Mouse (Mus musculus): Measurements from ENCODE around the gene Adamtsl2. TPM values are rescaled to one million over a fixed set of nuclear protein-coding genes. Genes with fewer than 3 reads are reported as not detected.

Gene Adamtsl2
- total RNA-seq, 2 experiments from 2014 or later = 10.9 to 12.7 TPM

GRCm38 (mm10) chr2:27112585-27112984 lies 33.4 kb downstream of the Adamtsl2 start:
- DNase-seq (ENCODE audit: extremely low spot score in 1 of 2, low spot score in 1 of 2) = no peak

- no peak for DNase-seq (ENCODE audit: extremely low spot score in 1 of 2, low spot score in 1 of 2)
Observed at GRCm38 (mm10) chr2:27114169-27114568, 35.0 kb downstream of the Adamtsl2 start.

GRCm38 (mm10) chr2:27118452-27118851 lies 39.3 kb downstream of the Adamtsl2 start:
- DNase-seq (ENCODE audit: extremely low spot score in 1 of 2, low spot score in 1 of 2) = no peak

GRCm38 (mm10) chr2:27119766-27120165 lies 40.6 kb downstream of the Adamtsl2 start:
- DNase-seq (ENCODE audit: extremely low spot score in 1 of 2, low spot score in 1 of 2) = no peak

- DNase-seq (ENCODE audit: extremely low spot score in 1 of 2, low spot score in 1 of 2) = no peak
Observed at GRCm38 (mm10) chr2:27120241-27120641, 41.1 kb downstream of the Adamtsl2 start.

- no peak for DNase-seq (ENCODE audit: extremely low spot score in 1 of 2, low spot score in 1 of 2)
Observed at GRCm38 (mm10) chr2:27121626-27122355, 42.6 kb downstream of the Adamtsl2 start.

- DNase-seq (ENCODE audit: extremely low spot score in 1 of 2, low spot score in 1 of 2) = no peak
Observed at GRCm38 (mm10) chr2:27122578-27122977, 43.4 kb downstream of the Adamtsl2 start.

GRCm38 (mm10) chr2:27123121-27123520 lies 43.9 kb downstream of the Adamtsl2 start:
- DNase-seq (ENCODE audit: extremely low spot score in 1 of 2, low spot score in 1 of 2) = no peak

- DNase-seq (ENCODE audit: extremely low spot score in 1 of 2, low spot score in 1 of 2) = peak in 1 of 2 experiments; percentile 71
Observed at GRCm38 (mm10) chr2:27125979-27126378, 46.8 kb downstream of the Adamtsl2 start.

- no peak for DNase-seq (ENCODE audit: extremely low spot score in 1 of 2, low spot score in 1 of 2)
Observed at GRCm38 (mm10) chr2:27126496-27126895, 47.3 kb downstream of the Adamtsl2 start.

- DNase-seq (ENCODE audit: extremely low spot score in 1 of 2, low spot score in 1 of 2) = no peak
Observed at GRCm38 (mm10) chr2:27128990-27129389, 49.8 kb downstream of the Adamtsl2 start.

- no peak for DNase-seq (ENCODE audit: extremely low spot score in 1 of 2, low spot score in 1 of 2)
Observed at GRCm38 (mm10) chr2:27135935-27136334, 56.8 kb downstream of the Adamtsl2 start.

GRCm38 (mm10) chr2:27136336-27136735 lies 57.2 kb downstream of the Adamtsl2 start:
- no peak for DNase-seq (ENCODE audit: extremely low spot score in 1 of 2, low spot score in 1 of 2)

- no peak for DNase-seq (ENCODE audit: extremely low spot score in 1 of 2, low spot score in 1 of 2)
Observed at GRCm38 (mm10) chr2:27136789-27137188, 57.6 kb downstream of the Adamtsl2 start.

- no peak for DNase-seq (ENCODE audit: extremely low spot score in 1 of 2, low spot score in 1 of 2)
Observed at GRCm38 (mm10) chr2:27138356-27138755, 59.2 kb downstream of the Adamtsl2 start.

- peak; percentile 41 to 46 for DNase-seq (ENCODE audit: extremely low spot score in 1 of 2, low spot score in 1 of 2)
Observed at GRCm38 (mm10) chr2:27141950-27142693, 62.9 kb downstream of the Adamtsl2 start, which contains the start of gene Fam163b. Gene Fam163b (minus strand): TSS chr2:27142491.

GRCm38 (mm10) chr2:27144957-27145356 lies 65.8 kb downstream of the Adamtsl2 start:
- DNase-seq (ENCODE audit: extremely low spot score in 1 of 2, low spot score in 1 of 2) = no peak

GRCm38 (mm10) chr2:27146840-27147239 lies 67.7 kb downstream of the Adamtsl2 start:
- DNase-seq (ENCODE audit: extremely low spot score in 1 of 2, low spot score in 1 of 2) = no peak

GRCm38 (mm10) chr2:27149457-27149856 lies 70.3 kb downstream of the Adamtsl2 start:
- DNase-seq (ENCODE audit: extremely low spot score in 1 of 2, low spot score in 1 of 2) = no peak

- no peak for DNase-seq (ENCODE audit: extremely low spot score in 1 of 2, low spot score in 1 of 2)
Observed at GRCm38 (mm10) chr2:27154466-27155185, 75.4 kb downstream of the Adamtsl2 start.

GRCm38 (mm10) chr2:27156596-27156995 lies 77.4 kb downstream of the Adamtsl2 start:
- DNase-seq (ENCODE audit: extremely low spot score in 1 of 2, low spot score in 1 of 2) = no peak
